Mouse (Mus musculus): ENCODE results near the gene Defa17.
"Not testable (repeated sequence)": the region's sequence is repeated elsewhere in the genome, so short reads cannot be mapped to it uniquely, and the experiment has no call there.

The Defa17 gene

GRCm38 (mm10) chr8:21655480-21655879, at the start of gene Defa17:
TSS of gene Defa17 (plus strand) at chr8:21655780.
- not testable (repeated sequence) for DNase-seq

GRCm38 (mm10) chr8:21617883-21618282, 37.7 kb upstream of the Defa17 start, which contains the start of gene Defa26:
TSS of gene Defa26 (plus strand) at chr8:21618183.
- not testable (repeated sequence) for DNase-seq

- DNase-seq: not testable (repeated sequence)
These were observed 9.9 kb downstream of the Defa17 start, which contains the start of gene Defa34 for GRCm38 (mm10) chr8:21665497-21665896. TSS of gene Defa34 (plus strand) at chr8:21665797.

- DNase-seq: not testable (repeated sequence)
These were observed 48.0 kb downstream of the Defa17 start, which contains the start of gene AY761184 for GRCm38 (mm10) chr8:21703545-21703944. TSS of gene AY761184 (minus strand) at chr8:21703645.

All from cerebellum, postnatal 25 days (tissue).